Mouse (Mus musculus) cortical plate, adult 2 months (tissue): ENCODE data around the gene Btbd2.

Experiments used
- CTCF ChIP-seq: fragments of 200-500 bp; IDR thresholded peaks from 2 replicates; pipeline ENCODE4 v1.5.1; 2011; ENCODE audit warnings: mild to moderate bottlenecking, control low read depth, low read length; ENCODE audit not compliant: insufficient read depth; ENCODE audit errors: extremely low read depth
- POLR2A ChIP-seq: fragments of 200-500 bp; IDR thresholded peaks from 2 replicates; pipeline ENCODE4 v1.6.1; 2011; ENCODE audit warnings: mild to moderate bottlenecking, low read length, control low read depth; ENCODE audit not compliant: insufficient read depth; ENCODE audit errors: extremely low read depth

DNA sequence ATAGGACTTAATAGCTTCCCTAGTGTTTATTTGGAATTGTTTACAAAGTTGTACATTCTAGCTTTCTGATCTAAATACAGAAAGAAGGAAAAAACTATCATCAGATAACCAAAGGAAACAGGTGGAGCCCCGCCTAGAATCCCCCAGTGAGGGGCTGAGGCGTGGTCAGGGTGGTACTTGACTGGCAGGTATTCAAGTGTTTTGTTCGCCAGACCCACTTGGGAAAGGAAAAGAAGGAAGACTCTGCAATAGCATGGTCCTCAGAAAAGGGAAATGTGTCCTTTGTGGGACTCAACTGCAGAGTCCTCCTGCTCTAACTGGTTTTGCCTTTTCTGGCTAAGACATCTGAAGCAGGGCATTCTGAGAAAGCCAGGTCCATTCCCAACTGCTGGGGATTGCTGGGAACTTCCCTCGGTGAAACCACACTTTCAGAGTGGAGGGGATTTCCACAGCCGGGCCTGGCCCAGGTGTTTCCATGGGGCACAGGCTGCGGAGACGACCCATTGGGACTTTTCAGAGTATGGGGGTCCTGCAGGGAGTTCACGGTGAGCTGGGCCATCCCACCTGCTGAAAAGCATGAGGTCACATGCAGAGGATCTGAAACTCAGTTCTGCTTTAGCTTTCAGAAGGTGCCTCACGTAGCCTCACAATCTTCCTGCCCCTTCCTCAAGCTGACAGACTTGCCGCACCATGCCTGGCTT, 39.1 kb upstream of the Btbd2 start:
- TF ChIP-seq CTCF = no peak
- TF ChIP-seq POLR2A = no peak
